Mouse (Mus musculus) bone marrow, adult 2 months (tissue): ENCODE results near the gene Kbtbd8. TPM values are rescaled to one million over a fixed set of nuclear protein-coding genes. Genes with fewer than 3 reads are reported as not detected.

ENCODE experiments used
- H3K27ac ChIP-seq: fragments of 200-500 bp; 2 replicates; pipeline ENCODE4 v1.5.1; 2012; ENCODE audit warnings: low read depth, mild to moderate bottlenecking, control low read depth, inconsistent platforms, low read length; ENCODE audit not compliant: control insufficient read depth, poor library complexity, insufficient read depth
- H3K4me1 ChIP-seq: fragments of 200-500 bp; 2 replicates; pipeline ENCODE4 v1.6.1; 2011; ENCODE audit warnings: low read length; ENCODE audit not compliant: control insufficient read depth, insufficient read depth
- H3K4me3 ChIP-seq: fragments of 200-500 bp; replicated peaks from 2 replicates; pipeline ENCODE3; 2011; ENCODE audit warnings: mild to moderate bottlenecking, low read depth, low read length, control low read depth; ENCODE audit not compliant: control insufficient read depth
- CTCF ChIP-seq: fragments of 200-500 bp; IDR thresholded peaks from 2 replicates; pipeline ENCODE4 v1.5.1; 2011; ENCODE audit warnings: low read length, control low read depth; ENCODE audit not compliant: control insufficient read depth, insufficient read depth
- POLR2A ChIP-seq: fragments of 200-500 bp; IDR thresholded peaks from 2 replicates; pipeline ENCODE4 v1.6.1; 2011; ENCODE audit warnings: low read depth, mild to moderate bottlenecking, control low read depth, low read length, borderline replicate concordance; ENCODE audit not compliant: control insufficient read depth
- WGBS: fragments of 180-500 bp; shearing (Covaris S2); methylation state at CpG from one replicate; pipeline ENCODE4 v1.1.7; 2018; 5-methylcytosine and 5-hydroxymethylcytosine counted together
- polyA plus RNA-seq: library from polyadenylated mRNA; stranded (reverse); fragments of >200 nt; gene quantifications from 2 replicates; pipeline ENCODE4 v1.2.4, GENCODE M21; 2011; ENCODE audit warnings: low replicate concordance; ENCODE audit not compliant: missing spikeins, insufficient read depth, insufficient read length

Kbtbd8 gene
- polyA plus RNA-seq, 1 experiment: 7.0 TPM

DNA sequence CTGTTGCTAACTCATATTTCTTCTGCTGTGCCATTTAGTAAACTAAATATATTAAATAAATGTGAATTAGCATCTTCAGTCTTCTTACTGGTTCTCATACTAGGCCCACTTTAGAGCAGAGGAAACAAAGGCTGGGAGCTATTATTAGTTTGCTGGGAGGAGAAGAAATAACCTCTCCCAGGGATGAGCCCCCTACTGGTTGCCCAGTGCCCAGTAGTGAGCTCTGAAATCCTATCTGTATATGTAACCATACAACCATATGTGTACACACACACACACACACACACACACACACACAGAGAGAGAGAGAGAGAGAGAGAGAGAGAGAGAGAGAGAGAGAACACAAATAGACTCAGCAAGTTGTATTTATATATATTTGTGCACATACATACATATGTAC is 8.6 kb upstream of the Kbtbd8 start:
- TF ChIP-seq POLR2A (no peak), CTCF (no peak)
- Histone ChIP-seq H3K4me1 (no peaks in the 10 kb centered on the region), H3K4me3 (no peak overlapping the region), H3K27ac (no peak overlapping the region)

DNA sequence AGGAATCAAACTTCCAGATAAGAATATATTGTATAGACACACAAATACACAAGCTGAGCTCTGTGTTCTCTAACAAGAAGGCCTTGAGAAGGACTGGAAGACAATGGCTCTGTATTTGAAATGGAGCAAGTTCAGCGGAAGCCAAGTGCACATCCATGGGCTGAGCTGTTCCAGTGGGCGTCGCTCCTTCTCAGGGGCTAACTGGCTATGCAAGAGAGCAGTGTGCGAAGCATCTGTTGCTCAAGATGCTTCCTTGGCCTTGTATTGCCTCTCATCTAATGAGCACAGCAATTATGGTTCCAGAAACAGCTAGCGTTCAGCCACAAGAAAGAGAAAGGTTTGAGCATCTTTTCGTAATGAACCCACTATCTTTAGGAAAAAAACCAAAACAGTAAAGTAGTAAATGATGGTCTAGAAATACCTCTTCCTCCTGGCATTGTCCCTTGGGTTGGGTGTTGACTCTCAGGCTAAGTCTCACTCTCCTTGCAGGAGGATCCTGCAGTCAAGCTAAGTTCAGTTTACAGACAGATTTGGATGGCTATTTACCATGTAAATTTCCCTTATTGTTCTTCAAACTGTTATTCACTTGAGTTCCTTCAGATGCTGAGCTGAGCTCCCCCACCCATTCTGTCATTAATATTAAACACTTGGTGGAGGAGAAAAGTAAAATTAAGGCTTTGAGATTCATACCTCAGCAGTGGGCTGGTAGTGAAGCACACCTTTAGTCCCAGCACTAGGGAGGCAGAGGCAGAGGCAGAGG is 7.2 kb upstream of the Kbtbd8 start:
- TF ChIP-seq POLR2A (no peak), CTCF (no peak)
- H3K4me1 ChIP-seq: no peaks in the 10 kb centered on the region
- H3K4me3 ChIP-seq: no peak overlapping the region
- no peak overlapping the region for H3K27ac ChIP-seq
- 86% methylated on average over 6 of the region's 6 CpGs for WGBS

- 74% methylated on average over 5 of the region's 5 CpGs for WGBS
- no peak overlapping the region for H3K4me3 ChIP-seq
- no peaks in the 10 kb centered on the region; the same call in 1 of the 2 replicates for H3K4me1 ChIP-seq
- TF ChIP-seq POLR2A (no peak), CTCF (no peak)
- no peak overlapping the region for H3K27ac ChIP-seq
Observed at GRCm38 (mm10) chr6:95112015-95112414, 5.0 kb upstream of the Kbtbd8 start.

GRCm38 (mm10) chr6:95116513-95116912 is 527 bp upstream of the Kbtbd8 start:
- Histone ChIP-seq H3K27ac (no peak overlapping the region), H3K4me1 (no peaks in the 10 kb centered on the region; the same call in none of the 2 replicates), H3K4me3 (no peak overlapping the region)
- 52% methylated on average over 8 of the region's 8 CpGs for WGBS
- TF ChIP-seq CTCF (no peak), POLR2A (no peak)

GRCm38 (mm10) chr6:95117614-95118541 is 838 bp downstream of the Kbtbd8 start:
- Histone ChIP-seq H3K27ac (peak overlapping the region; percentile 48), H3K4me1 (no peaks in the 10 kb centered on the region; the same call in none of the 2 replicates), H3K4me3 (peak overlapping the region; percentile 83)
- TF ChIP-seq CTCF (no peak), POLR2A (peak; percentile 60; the same call in 1 of the 2 replicates)
- under 1% methylated on average over 100 of the region's 103 CpGs for WGBS

- Histone ChIP-seq H3K4me3 (no peak overlapping the region), H3K4me1 (no peaks in the 10 kb centered on the region; the same call in none of the 2 replicates)
- WGBS: 68% methylated on average over 3 of the region's 3 CpGs
Observed at GRCm38 (mm10) chr6:95119389-95119788, 2.3 kb downstream of the Kbtbd8 start.

GRCm38 (mm10) chr6:95149931-95150534 is 33.0 kb downstream of the Kbtbd8 start:
- TF ChIP-seq CTCF: no peak
- 48% methylated on average over 6 of the region's 6 CpGs for WGBS
- Histone ChIP-seq H3K27ac (no peak overlapping the region), H3K4me1 (no peaks in the 10 kb centered on the region), H3K4me3 (no peak overlapping the region)

More at GRCm38 (mm10) chr6:95119389-95119788, 2.3 kb downstream of the Kbtbd8 start:
- no peak overlapping the region for H3K27ac ChIP-seq
- TF ChIP-seq CTCF (no peak), POLR2A (no peak)

DNA sequence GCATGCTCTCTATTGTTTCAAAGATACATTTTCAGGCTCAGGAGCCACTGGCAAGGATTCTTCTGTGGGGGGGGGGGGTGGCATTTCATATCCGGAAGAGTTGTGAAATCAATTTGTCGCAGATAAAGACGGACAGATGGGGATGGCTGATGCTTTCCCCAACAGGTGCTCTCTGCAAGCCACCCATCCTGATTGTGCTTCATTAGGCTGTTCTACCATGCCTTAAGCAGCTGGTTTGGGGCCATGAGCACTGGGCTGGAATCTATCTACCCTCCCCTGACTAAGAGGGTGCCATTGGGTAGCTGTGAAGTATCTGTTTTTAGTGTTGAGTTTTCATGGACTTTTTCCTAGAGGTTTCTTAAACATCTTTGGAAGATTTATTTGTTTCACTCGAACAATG is 33.8 kb downstream of the Kbtbd8 start:
- H3K4me3 ChIP-seq: no peak overlapping the region
- 79% methylated on average over 4 of the region's 4 CpGs for WGBS
- TF ChIP-seq CTCF (no peak), POLR2A (no peak)
- H3K27ac ChIP-seq: no peak overlapping the region
- no peaks in the 10 kb centered on the region for H3K4me1 ChIP-seq
